Mouse (Mus musculus) liver, embryonic 14 days (tissue): ENCODE data around the gene 9430097D07Rik. TPM values are rescaled to one million over a fixed set of nuclear protein-coding genes. Genes with fewer than 3 reads are reported as not detected.

ENCODE experiments used
- polyA plus RNA-seq: library from polyadenylated mRNA; depleted of rRNA; stranded (reverse); fragments of >200 nt; gene quantifications from 2 replicates; pipeline ENCODE4 v1.2.3, GENCODE M21; 2012; rRNA removed

Gene 9430097D07Rik
- polyA plus RNA-seq, result not detected in 2 replicates

GRCm38 (mm10) chr2:32575586-32576160 lies at the start of gene 9430097D07Rik:
9430097D07Rik (minus strand) TSS chr2:32575684.

GRCm38 (mm10) chr2:32621517-32621859 lies 46.0 kb upstream of the 9430097D07Rik start, which contains the start of gene Ak1:
Ak1 (plus strand) TSS chr2:32621758.

GRCm38 (mm10) chr2:32599409-32599808 lies 23.9 kb upstream of the 9430097D07Rik start, which contains the start of gene St6galnac6:
St6galnac6 (plus strand) TSS chr2:32599709.

GRCm38 (mm10) chr2:32586871-32587351 lies 11.4 kb upstream of the 9430097D07Rik start, which contains the start of gene St6galnac4:
St6galnac4 (plus strand) TSS chr2:32587095.

GRCm38 (mm10) chr2:32574497-32574896 lies 987 bp downstream of the 9430097D07Rik start, which contains the start of gene Pip5kl1:
Pip5kl1 (plus strand) TSS chr2:32574797.

GRCm38 (mm10) chr2:32570698-32571494 lies 4.6 kb downstream of the 9430097D07Rik start, which contains the start of gene Dpm2:
Dpm2 (plus strand) TSS chr2:32570858.

GRCm38 (mm10) chr2:32534733-32535471 lies 40.6 kb downstream of the 9430097D07Rik start, which contains the start of gene Fam102a:
Fam102a (plus strand) TSS chr2:32535332.

Other genes starting within 250 kb of the 9430097D07Rik start
- gene Ciz1, start 223.4 kb downstream of the 9430097D07Rik start, polyA plus RNA-seq, result 35.9 and 39.0 TPM in 2 replicates
- 2.3 and 3.7 TPM in 2 replicates for gene Dnm1, start 222.3 kb downstream of the 9430097D07Rik start, polyA plus RNA-seq
- 29.5 and 36.7 TPM in 2 replicates for gene 1110008P14Rik, start 193.7 kb downstream of the 9430097D07Rik start, polyA plus RNA-seq
- gene Lcn2, start 187.4 kb downstream of the 9430097D07Rik start, polyA plus RNA-seq, result 28.8 and 40.4 TPM in 2 replicates
- 11.0 and 11.2 TPM in 2 replicates for gene Ptges2, start 179.8 kb downstream of the 9430097D07Rik start, polyA plus RNA-seq
- 1.1 and 1.2 TPM in 2 replicates for gene Naif1, start 125.2 kb downstream of the 9430097D07Rik start, polyA plus RNA-seq
- gene Slc25a25, start 124.2 kb downstream of the 9430097D07Rik start, polyA plus RNA-seq, result 5.9 TPM in 2 replicates
- 0.90 and 0.97 TPM in 2 replicates for gene Fam102a, start 40.4 kb downstream of the 9430097D07Rik start, polyA plus RNA-seq
- gene Dpm2, start 4.8 kb downstream of the 9430097D07Rik start, polyA plus RNA-seq, result 47.8 and 53.3 TPM in 2 replicates
- gene Pip5kl1, start 887 bp downstream of the 9430097D07Rik start, polyA plus RNA-seq, result 0.01 and 0.14 TPM in 2 replicates
- 5.3 and 5.4 TPM in 2 replicates for gene St6galnac4, start 11.4 kb upstream of the 9430097D07Rik start, polyA plus RNA-seq
- gene St6galnac6, start 24.0 kb upstream of the 9430097D07Rik start, polyA plus RNA-seq, result 9.7 and 11.1 TPM in 2 replicates
- 0.54 and 1.3 TPM in 2 replicates for gene Ak1, start 46.1 kb upstream of the 9430097D07Rik start, polyA plus RNA-seq
- 11.3 and 14.1 TPM in 2 replicates for gene Eng, start 70.9 kb upstream of the 9430097D07Rik start, polyA plus RNA-seq
- 48.8 and 53.5 TPM in 2 replicates for gene Fpgs, start 128.5 kb upstream of the 9430097D07Rik start, polyA plus RNA-seq
- gene Cdk9, start 137.4 kb upstream of the 9430097D07Rik start, polyA plus RNA-seq, result 52.6 and 57.4 TPM in 2 replicates
- gene Sh2d3c, start 145.4 kb upstream of the 9430097D07Rik start, polyA plus RNA-seq, result 3.8 and 4.6 TPM in 2 replicates
- 0.06 TPM in 1 of 2 replicates, not detected in the other for gene 6330409D20Rik, start 165.3 kb upstream of the 9430097D07Rik start, polyA plus RNA-seq
- gene Tor2a, start 181.6 kb upstream of the 9430097D07Rik start, polyA plus RNA-seq, result 17.3 and 22.1 TPM in 2 replicates
- gene Ttc16, start 199.9 kb upstream of the 9430097D07Rik start, polyA plus RNA-seq, result 0.21 and 0.23 TPM in 2 replicates
- 1.6 and 1.8 TPM in 2 replicates for gene Ptrh1, start 200.1 kb upstream of the 9430097D07Rik start, polyA plus RNA-seq
- gene Cfap157, start 208.7 kb upstream of the 9430097D07Rik start, polyA plus RNA-seq, result 0.01 TPM in 1 of 2 replicates, not detected in the other